Mouse (Mus musculus): ENCODE data around the gene Lrrtm4. TPM values are rescaled to one million over a fixed set of nuclear protein-coding genes. Genes with fewer than 3 reads are reported as not detected.

Gene Lrrtm4
- polyA plus RNA-seq, 1 experiment = not detected

- no peak overlapping the region for H3K9ac ChIP-seq (ENCODE audit: low read depth, poor library complexity, severe bottlenecking)
- no peak overlapping the region for H3K27ac ChIP-seq (ENCODE audit: insufficient read depth, low read length)
- H3K27me3 ChIP-seq (ENCODE audit: control insufficient read depth, insufficient read depth, low read length, poor library complexity, severe bottlenecking) = no peaks in the 10 kb centered on the region
- H3K36me3 ChIP-seq (ENCODE audit: control insufficient read depth, insufficient read depth, low read length, poor library complexity, severe bottlenecking) = no peaks in the 10 kb centered on the region
- no peak overlapping the region for H3K4me3 ChIP-seq (ENCODE audit: low read depth, low read length)
- TF ChIP-seq EP300 (IDR thresholded peaks at IDR 0.05; ENCODE audit: insufficient read depth, low read depth, low read length) = no peak
- no peak for TF ChIP-seq CTCF (IDR thresholded peaks at IDR 0.05; ENCODE audit: low read depth, low read length)
- no peak for TF ChIP-seq POLR2A (IDR thresholded peaks at IDR 0.05; ENCODE audit: insufficient read depth, low read length)
- no peaks in the 10 kb centered on the region for H3K4me1 ChIP-seq (ENCODE audit: control insufficient read depth, insufficient read depth, low read length)
- H3K9me3 ChIP-seq (replicated peaks; ENCODE audit: control insufficient read depth, insufficient read depth, low read length, poor library complexity, severe bottlenecking) = no peaks in the 10 kb centered on the region
Measured at GRCm38 (mm10) chr6:80182353-80182752, 163.7 kb downstream of the Lrrtm4 start.

- no peaks in the 10 kb centered on the region for H3K27me3 ChIP-seq (ENCODE audit: control insufficient read depth, insufficient read depth, low read length, poor library complexity, severe bottlenecking)
- no peak overlapping the region for H3K9ac ChIP-seq (ENCODE audit: low read depth, poor library complexity, severe bottlenecking)
- no peaks in the 10 kb centered on the region for H3K4me1 ChIP-seq (ENCODE audit: control insufficient read depth, insufficient read depth, low read length)
- H3K27ac ChIP-seq (ENCODE audit: insufficient read depth, low read length) = no peak overlapping the region
- no peak for TF ChIP-seq POLR2A (IDR thresholded peaks at IDR 0.05; ENCODE audit: insufficient read depth, low read length)
- no peak for TF ChIP-seq EP300 (IDR thresholded peaks at IDR 0.05; ENCODE audit: insufficient read depth, low read depth, low read length)
- TF ChIP-seq CTCF (IDR thresholded peaks at IDR 0.05; ENCODE audit: low read depth, low read length) = no peak
- no peaks in the 10 kb centered on the region for H3K9me3 ChIP-seq (replicated peaks; ENCODE audit: control insufficient read depth, insufficient read depth, low read length, poor library complexity, severe bottlenecking)
- H3K4me3 ChIP-seq (ENCODE audit: low read depth, low read length) = no peak overlapping the region
- no peaks in the 10 kb centered on the region for H3K36me3 ChIP-seq (ENCODE audit: control insufficient read depth, insufficient read depth, low read length, poor library complexity, severe bottlenecking)
Measured at GRCm38 (mm10) chr6:80185489-80186113, 166.9 kb downstream of the Lrrtm4 start.

- Histone ChIP-seq H3K4me1 (ENCODE audit: control insufficient read depth, insufficient read depth, low read length) (no peaks in the 10 kb centered on the region), H3K36me3 (ENCODE audit: control insufficient read depth, insufficient read depth, low read length, poor library complexity, severe bottlenecking) (no peaks in the 10 kb centered on the region), H3K4me3 (ENCODE audit: low read depth, low read length) (no peak overlapping the region), H3K27ac (ENCODE audit: insufficient read depth, low read length) (no peak overlapping the region), H3K27me3 (ENCODE audit: control insufficient read depth, insufficient read depth, low read length, poor library complexity, severe bottlenecking) (no peaks in the 10 kb centered on the region), H3K9me3 (replicated peaks; ENCODE audit: control insufficient read depth, insufficient read depth, low read length, poor library complexity, severe bottlenecking) (no peaks in the 10 kb centered on the region), H3K9ac (ENCODE audit: low read depth, poor library complexity, severe bottlenecking) (no peak overlapping the region)
- no peak for TF ChIP-seq EP300 (IDR thresholded peaks at IDR 0.05; ENCODE audit: insufficient read depth, low read depth, low read length)
- TF ChIP-seq POLR2A (IDR thresholded peaks at IDR 0.05; ENCODE audit: insufficient read depth, low read length) = no peak
- no peak for TF ChIP-seq CTCF (IDR thresholded peaks at IDR 0.05; ENCODE audit: low read depth, low read length)
Measured at GRCm38 (mm10) chr6:80186791-80187190, 168.1 kb downstream of the Lrrtm4 start.

GRCm38 (mm10) chr6:80209476-80209875, 190.8 kb downstream of the Lrrtm4 start:
- Histone ChIP-seq H3K4me3 (ENCODE audit: low read depth, low read length) (no peak overlapping the region), H3K27me3 (ENCODE audit: control insufficient read depth, insufficient read depth, low read length, poor library complexity, severe bottlenecking) (no peaks in the 10 kb centered on the region)

GRCm38 (mm10) chr6:80210281-80210680, 191.6 kb downstream of the Lrrtm4 start:
- Histone ChIP-seq H3K4me1 (ENCODE audit: control insufficient read depth, insufficient read depth, low read length) (no peaks in the 10 kb centered on the region), H3K27ac (ENCODE audit: insufficient read depth, low read length) (no peak overlapping the region), H3K9me3 (replicated peaks; ENCODE audit: control insufficient read depth, insufficient read depth, low read length, poor library complexity, severe bottlenecking) (peaks cover 7% of the 10 kb centered on the region), H3K4me3 (ENCODE audit: low read depth, low read length) (no peak overlapping the region), H3K27me3 (ENCODE audit: control insufficient read depth, insufficient read depth, low read length, poor library complexity, severe bottlenecking) (no peaks in the 10 kb centered on the region), H3K9ac (ENCODE audit: low read depth, poor library complexity, severe bottlenecking) (no peak overlapping the region), H3K36me3 (ENCODE audit: control insufficient read depth, insufficient read depth, low read length, poor library complexity, severe bottlenecking) (no peaks in the 10 kb centered on the region)
- TF ChIP-seq POLR2A (IDR thresholded peaks at IDR 0.05; ENCODE audit: insufficient read depth, low read length) (no peak), CTCF (IDR thresholded peaks at IDR 0.05; ENCODE audit: low read depth, low read length) (no peak), EP300 (IDR thresholded peaks at IDR 0.05; ENCODE audit: insufficient read depth, low read depth, low read length) (no peak)

More at GRCm38 (mm10) chr6:80209476-80209875, 190.8 kb downstream of the Lrrtm4 start:
- Histone ChIP-seq H3K4me1 (ENCODE audit: control insufficient read depth, insufficient read depth, low read length) (no peaks in the 10 kb centered on the region), H3K27ac (ENCODE audit: insufficient read depth, low read length) (no peak overlapping the region), H3K9ac (ENCODE audit: low read depth, poor library complexity, severe bottlenecking) (no peak overlapping the region), H3K36me3 (ENCODE audit: control insufficient read depth, insufficient read depth, low read length, poor library complexity, severe bottlenecking) (no peaks in the 10 kb centered on the region), H3K9me3 (replicated peaks; ENCODE audit: control insufficient read depth, insufficient read depth, low read length, poor library complexity, severe bottlenecking) (peaks cover 11% of the 10 kb centered on the region)
- TF ChIP-seq EP300 (IDR thresholded peaks at IDR 0.05; ENCODE audit: insufficient read depth, low read depth, low read length) (no peak), POLR2A (IDR thresholded peaks at IDR 0.05; ENCODE audit: insufficient read depth, low read length) (no peak), CTCF (IDR thresholded peaks at IDR 0.05; ENCODE audit: low read depth, low read length) (no peak)

GRCm38 (mm10) chr6:80261595-80261994, 242.9 kb downstream of the Lrrtm4 start:
- H3K4me1 ChIP-seq (ENCODE audit: control insufficient read depth, insufficient read depth, low read length) = no peaks in the 10 kb centered on the region
- H3K27me3 ChIP-seq (ENCODE audit: control insufficient read depth, insufficient read depth, low read length, poor library complexity, severe bottlenecking) = no peaks in the 10 kb centered on the region
- H3K4me3 ChIP-seq (ENCODE audit: low read depth, low read length) = no peak overlapping the region
- no peaks in the 10 kb centered on the region for H3K9me3 ChIP-seq (replicated peaks; ENCODE audit: control insufficient read depth, insufficient read depth, low read length, poor library complexity, severe bottlenecking)
- H3K27ac ChIP-seq (ENCODE audit: insufficient read depth, low read length) = no peak overlapping the region
- no peak for TF ChIP-seq CTCF (IDR thresholded peaks at IDR 0.05; ENCODE audit: low read depth, low read length)
- no peak for TF ChIP-seq POLR2A (IDR thresholded peaks at IDR 0.05; ENCODE audit: insufficient read depth, low read length)
- no peak for TF ChIP-seq EP300 (IDR thresholded peaks at IDR 0.05; ENCODE audit: insufficient read depth, low read depth, low read length)
- H3K36me3 ChIP-seq (ENCODE audit: control insufficient read depth, insufficient read depth, low read length, poor library complexity, severe bottlenecking) = no peaks in the 10 kb centered on the region
- H3K9ac ChIP-seq (ENCODE audit: low read depth, poor library complexity, severe bottlenecking) = no peak overlapping the region

Measured in ES-Bruce4 (cell line).